Mouse (Mus musculus) liver, postnatal 0 days (tissue): ENCODE data around the gene 1810013L24Rik. TPM values are rescaled to one million over a fixed set of nuclear protein-coding genes. Genes with fewer than 3 reads are reported as not detected.
A peak's percentile ranks its signal among the peaks of the same experiment; 100 is the strongest.

Source experiments
- ATAC-seq: fragments of 200-750 bp; cut with Nextera tagmentation; 2 replicates; pipeline ENCODE4 v1.8.0; 2017; ENCODE audit warnings: mild to moderate bottlenecking, moderate library complexity
- DNase-seq: peaks from one replicate; pipeline ENCODE4 v3.0.0-alpha.2; 2016
- H3K27ac ChIP-seq: fragments of 300-500 bp; sonication (generic); 2 replicates; pipeline ENCODE4 v1.5.1; 2014; ENCODE audit warnings: antibody characterized with exemption, moderate library complexity, mild to moderate bottlenecking, low read depth
- H3K27me3 ChIP-seq: fragments of 300-500 bp; sonication (generic); 2 replicates; pipeline ENCODE4 v1.6.1; 2014; ENCODE audit warnings: low read length, control low read depth, mixed read lengths; ENCODE audit not compliant: insufficient read depth
- H3K36me3 ChIP-seq: fragments of 300-500 bp; sonication (generic); replicated peaks from 2 replicates; pipeline ENCODE4 v1.6.1; 2014; ENCODE audit warnings: mild to moderate bottlenecking, control low read depth, low read length, moderate library complexity, mixed read lengths; ENCODE audit not compliant: insufficient read depth
- H3K4me1 ChIP-seq: fragments of 300-500 bp; sonication (generic); 2 replicates; pipeline ENCODE4 v1.6.1; 2014; ENCODE audit warnings: antibody characterized with exemption, mild to moderate bottlenecking, control low read depth; ENCODE audit not compliant: insufficient read depth
- H3K4me2 ChIP-seq: fragments of 300-500 bp; sonication (generic); 2 replicates; pipeline ENCODE4 v1.6.1; 2014; ENCODE audit warnings: low read depth, mild to moderate bottlenecking, low read length, moderate library complexity, mixed read lengths
- H3K4me3 ChIP-seq: fragments of 300-500 bp; sonication (generic); 2 replicates; pipeline ENCODE4 v1.5.1; 2014; ENCODE audit warnings: low read depth, low read length
- H3K9ac ChIP-seq: fragments of 300-500 bp; sonication (generic); replicated peaks from 2 replicates; pipeline ENCODE4 v1.6.1; 2014; ENCODE audit warnings: mild to moderate bottlenecking, moderate library complexity
- H3K9me3 ChIP-seq: fragments of 300-500 bp; sonication (generic); 2 replicates; pipeline ENCODE4 v1.6.1; 2016; ENCODE audit warnings: mild to moderate bottlenecking, control low read depth, low read length, mixed read lengths
- CTCF ChIP-seq: sonication (generic); IDR thresholded peaks from 2 replicates; pipeline ENCODE4 v1.5.1; 2016; ENCODE audit warnings: antibody characterized with exemption, low read depth
- EP300 ChIP-seq: IDR thresholded peaks from 2 replicates; pipeline ENCODE4 v1.6.1; 2016; ENCODE audit warnings: antibody characterized with exemption, low read depth, mild to moderate bottlenecking
- WGBS: fragments of 180-500 bp; shearing (Covaris S2); extraction: QIAGEN DNeasy Blood & Tissue Kit; methylation state at CpG from one replicate; pipeline ENCODE4 v1.1.7; 2014; ENCODE audit not compliant: insufficient replicate concordance; 5-methylcytosine and 5-hydroxymethylcytosine counted together
- polyA plus RNA-seq: library from polyadenylated mRNA; unstranded; fragments of >200 nt; fragmentation: Nextera tagmentation; extraction: Ambion mirVana; gene quantifications from 2 replicates; pipeline ENCODE4 v1.2.1, GENCODE M21; 2015

Gene 1810013L24Rik
- polyA plus RNA-seq, 1 experiment from 2014 or later = 7.1 TPM

GRCm38 (mm10) chr16:8817872-8818271, 12.0 kb upstream of the 1810013L24Rik start:
- no peak for DNase-seq
- H3K27ac ChIP-seq = no peak overlapping the region
- no peaks in the 10 kb centered on the region for H3K9me3 ChIP-seq
- H3K9ac ChIP-seq = no peak overlapping the region
- TF ChIP-seq EP300 (no peak), CTCF (no peak)
- no peaks in the 10 kb centered on the region for H3K4me1 ChIP-seq
- WGBS = 64% methylated on average over 4 of the region's 4 CpGs
- H3K36me3 ChIP-seq = no peaks in the 10 kb centered on the region
- no peaks in the 10 kb centered on the region for H3K27me3 ChIP-seq
- H3K4me3 ChIP-seq = no peak overlapping the region
- no peak for ATAC-seq
- no peak overlapping the region for H3K4me2 ChIP-seq

GRCm38 (mm10) chr16:8821429-8821828, 8.5 kb upstream of the 1810013L24Rik start:
- 75% methylated on average over 1 of the region's 1 CpGs for WGBS

DNA sequence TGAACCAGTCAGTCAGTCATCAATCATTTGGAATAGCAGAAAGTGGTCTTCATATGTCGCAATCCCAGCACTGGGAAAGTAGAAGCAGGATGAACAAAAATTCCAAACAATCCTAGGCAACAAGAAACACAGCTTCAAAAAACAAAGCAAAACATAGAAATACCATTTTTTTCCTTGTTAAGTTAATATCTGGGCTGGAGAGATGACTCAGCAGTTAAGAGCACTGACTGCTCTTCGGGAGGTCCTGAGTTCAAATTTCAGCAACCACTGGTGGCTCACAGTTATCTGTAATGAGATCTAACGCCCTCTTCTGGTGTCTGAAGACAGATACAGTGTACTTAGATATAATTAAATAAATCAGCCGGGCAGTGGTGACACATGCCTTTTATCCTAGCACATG, 7.3 kb upstream of the 1810013L24Rik start:
- Histone ChIP-seq H3K9me3 (no peaks in the 10 kb centered on the region), H3K4me1 (peaks cover 12% of the 10 kb centered on the region), H3K27me3 (no peaks in the 10 kb centered on the region), H3K36me3 (no peaks in the 10 kb centered on the region), H3K4me3 (no peak overlapping the region), H3K27ac (no peak overlapping the region), H3K4me2 (no peak overlapping the region), H3K9ac (no peak overlapping the region)
- DNase-seq = no peak
- TF ChIP-seq CTCF (no peak), EP300 (no peak)
- WGBS = 83% methylated on average over 4 of the region's 4 CpGs
- no peak for ATAC-seq

More at GRCm38 (mm10) chr16:8821429-8821828, 8.5 kb upstream of the 1810013L24Rik start:
- Histone ChIP-seq H3K4me2 (no peak overlapping the region), H3K4me3 (no peak overlapping the region), H3K27ac (no peak overlapping the region), H3K9me3 (no peaks in the 10 kb centered on the region), H3K36me3 (no peaks in the 10 kb centered on the region), H3K9ac (no peak overlapping the region), H3K27me3 (no peaks in the 10 kb centered on the region), H3K4me1 (peaks cover 12% of the 10 kb centered on the region)
- TF ChIP-seq EP300 (no peak), CTCF (no peak)
- ATAC-seq = no peak
- DNase-seq = no peak

GRCm38 (mm10) chr16:8823661-8824060, 6.2 kb upstream of the 1810013L24Rik start:
- Histone ChIP-seq H3K4me3 (no peak overlapping the region), H3K36me3 (no peaks in the 10 kb centered on the region), H3K27ac (peak overlapping the region; percentile 31; the same call in 1 of the 2 replicates), H3K9ac (no peak overlapping the region), H3K9me3 (no peaks in the 10 kb centered on the region), H3K27me3 (no peaks in the 10 kb centered on the region), H3K4me2 (no peak overlapping the region), H3K4me1 (peaks cover 12% of the 10 kb centered on the region)
- WGBS = 53% methylated on average over 2 of the region's 2 CpGs
- ATAC-seq (peak; percentile 89), DNase-seq (no peak)
- no peak for TF ChIP-seq CTCF
- peak; percentile 81 for TF ChIP-seq EP300

DNA sequence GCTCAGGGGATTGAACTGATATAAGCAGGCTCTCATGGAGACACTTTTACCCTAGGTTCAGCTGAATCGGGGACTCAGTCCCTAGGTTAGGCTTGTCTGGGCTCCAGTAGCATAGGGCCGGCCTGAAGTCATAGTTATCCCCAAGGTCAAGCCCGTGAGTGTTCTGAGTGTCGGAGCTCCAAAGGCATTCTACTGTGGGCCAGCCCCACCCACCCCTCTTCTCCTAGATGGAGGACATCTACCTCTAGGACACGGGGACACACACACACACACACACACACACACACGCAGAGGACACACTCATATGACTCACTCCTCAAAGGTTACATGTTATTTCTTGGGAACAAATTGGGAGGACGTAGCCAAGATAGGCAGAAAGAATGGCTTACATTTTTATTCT, 2.5 kb upstream of the 1810013L24Rik start:
- Histone ChIP-seq H3K9me3 (no peaks in the 10 kb centered on the region), H3K27me3 (no peaks in the 10 kb centered on the region), H3K4me3 (no peak overlapping the region), H3K4me1 (peaks cover 13% of the 10 kb centered on the region), H3K36me3 (peaks cover 2% of the 10 kb centered on the region), H3K27ac (no peak overlapping the region), H3K9ac (no peak overlapping the region), H3K4me2 (no peak overlapping the region)
- no peak for ATAC-seq
- TF ChIP-seq CTCF (no peak), EP300 (no peak)
- WGBS = 83% methylated on average over 7 of the region's 7 CpGs
- no peak for DNase-seq

- peak; percentile 80 for DNase-seq
- WGBS = 9% methylated on average over 31 of the region's 33 CpGs
- peak; percentile 58 for ATAC-seq
- H3K36me3 ChIP-seq = peaks cover 17% of the 10 kb centered on the region
- no peaks in the 10 kb centered on the region for H3K9me3 ChIP-seq
- H3K4me1 ChIP-seq = peaks cover 19% of the 10 kb centered on the region
- no peaks in the 10 kb centered on the region for H3K27me3 ChIP-seq
- H3K27ac ChIP-seq = peak overlapping the region; percentile 99
- peak; percentile 58 for TF ChIP-seq CTCF
- no peak for TF ChIP-seq EP300
- H3K4me3 ChIP-seq = peak overlapping the region; percentile 59
- H3K9ac ChIP-seq = peak overlapping the region; percentile 67
- H3K4me2 ChIP-seq = peak overlapping the region; percentile 86
Measured at GRCm38 (mm10) chr16:8828636-8829563, 1.0 kb upstream of the 1810013L24Rik start.
